Mouse (Mus musculus): ENCODE results near the gene Ube2j2. TPM values are rescaled to one million over a fixed set of nuclear protein-coding genes. Genes with fewer than 3 reads are reported as not detected.

Gene Ube2j2
- polyA plus RNA-seq, 1 experiment from 2014 or later = 118 TPM

GRCm38 (mm10) chr4:155969043-155969653 lies 25.5 kb downstream of the Ube2j2 start:
- no peak overlapping the region for H3K4me3 ChIP-seq
- no peaks in the 10 kb centered on the region for H3K4me1 ChIP-seq
- peaks cover 14% of the 10 kb centered on the region for H3K36me3 ChIP-seq (replicated peaks)
- H3K9ac ChIP-seq = no peak overlapping the region
- 85% methylated on average over 13 of the region's 13 CpGs for WGBS
- no peak for ATAC-seq (replicated peaks)
- no peak overlapping the region for H3K4me2 ChIP-seq
- H3K9me3 ChIP-seq = no peaks in the 10 kb centered on the region
- no peaks in the 10 kb centered on the region for H3K27me3 ChIP-seq (replicated peaks)
- no peak overlapping the region for H3K27ac ChIP-seq

DNA sequence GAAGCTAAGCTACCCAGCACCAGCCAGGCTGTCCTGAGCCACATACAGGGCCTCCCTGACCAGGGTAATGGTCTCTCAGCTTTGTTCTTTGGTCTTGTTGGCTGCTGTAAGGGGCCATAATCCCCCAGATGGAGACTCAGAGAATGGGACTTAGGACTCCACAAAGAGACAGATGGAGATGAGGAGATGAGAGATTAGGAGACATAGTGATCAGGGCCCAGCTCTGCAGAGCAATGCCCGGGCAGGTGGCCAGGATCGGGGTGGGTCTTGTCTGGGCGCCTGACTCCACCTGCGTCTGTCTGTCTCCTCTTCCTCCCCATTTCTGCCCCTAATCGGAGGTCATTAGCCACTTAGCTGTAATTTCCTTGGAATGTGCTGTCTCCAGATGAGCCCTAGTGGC lies 26.7 kb downstream of the Ube2j2 start:
- Histone ChIP-seq H3K27ac (no peak overlapping the region), H3K9ac (no peak overlapping the region)
- 81% methylated on average over 5 of the region's 5 CpGs for WGBS

GRCm38 (mm10) chr4:155972651-155973050 lies 29.0 kb downstream of the Ube2j2 start:
- no peak for ATAC-seq (replicated peaks)
- H3K4me3 ChIP-seq = no peak overlapping the region
- no peaks in the 10 kb centered on the region for H3K9me3 ChIP-seq
- 36% methylated on average over 6 of the region's 6 CpGs for WGBS
- no peak overlapping the region for H3K9ac ChIP-seq
- no peaks in the 10 kb centered on the region for H3K36me3 ChIP-seq (replicated peaks)
- H3K27me3 ChIP-seq (replicated peaks) = no peaks in the 10 kb centered on the region
- H3K4me1 ChIP-seq = no peaks in the 10 kb centered on the region
- H3K27ac ChIP-seq = no peak overlapping the region
- no peak overlapping the region for H3K4me2 ChIP-seq

More for the DNA sequence above, 26.7 kb downstream of the Ube2j2 start:
- no peaks in the 10 kb centered on the region for H3K27me3 ChIP-seq (replicated peaks)
- H3K4me3 ChIP-seq = no peak overlapping the region
- peaks cover 9% of the 10 kb centered on the region; the same call in 1 of the 2 replicates for H3K36me3 ChIP-seq (replicated peaks)
- H3K4me1 ChIP-seq = no peaks in the 10 kb centered on the region
- H3K9me3 ChIP-seq = no peaks in the 10 kb centered on the region
- H3K4me2 ChIP-seq = no peak overlapping the region
- no peak for ATAC-seq (replicated peaks)

- H3K27ac ChIP-seq = no peak overlapping the region
- H3K27me3 ChIP-seq (replicated peaks) = no peaks in the 10 kb centered on the region
- H3K9me3 ChIP-seq = no peaks in the 10 kb centered on the region
- no peaks in the 10 kb centered on the region for H3K36me3 ChIP-seq (replicated peaks)
- no peak overlapping the region for H3K4me2 ChIP-seq
- no peaks in the 10 kb centered on the region for H3K4me1 ChIP-seq
- WGBS = 87% methylated on average over 2 of the region's 2 CpGs
- H3K9ac ChIP-seq = no peak overlapping the region
- ATAC-seq (replicated peaks) = no peak
- H3K4me3 ChIP-seq = no peak overlapping the region
Measured at GRCm38 (mm10) chr4:155973239-155973638, 29.6 kb downstream of the Ube2j2 start.

GRCm38 (mm10) chr4:155981436-155982082 lies 37.9 kb downstream of the Ube2j2 start:
- H3K4me3 ChIP-seq = no peak overlapping the region
- no peaks in the 10 kb centered on the region for H3K27me3 ChIP-seq (replicated peaks)
- H3K27ac ChIP-seq = no peak overlapping the region
- H3K36me3 ChIP-seq (replicated peaks) = no peaks in the 10 kb centered on the region
- no peak overlapping the region for H3K4me2 ChIP-seq
- 0 out of 2 replicates have a peak, but pooled peaks cover 4% of the 10 kb centered on the region for H3K4me1 ChIP-seq
- no peaks in the 10 kb centered on the region for H3K9me3 ChIP-seq
- ATAC-seq (replicated peaks) = no peak
- WGBS = 84% methylated on average over 12 of the region's 12 CpGs
- no peak overlapping the region for H3K9ac ChIP-seq

GRCm38 (mm10) chr4:155983788-155984187 lies 40.2 kb downstream of the Ube2j2 start:
- Histone ChIP-seq H3K27me3 (replicated peaks) (no peaks in the 10 kb centered on the region), H3K36me3 (replicated peaks) (no peaks in the 10 kb centered on the region), H3K9me3 (no peaks in the 10 kb centered on the region), H3K4me1 (0 out of 2 replicates have a peak, but pooled peaks cover 4% of the 10 kb centered on the region), H3K27ac (no peak overlapping the region), H3K9ac (no peak overlapping the region), H3K4me2 (no peak overlapping the region), H3K4me3 (no peak overlapping the region)
- WGBS = 10% methylated on average over 2 of the region's 2 CpGs
- ATAC-seq (replicated peaks) = no peak

GRCm38 (mm10) chr4:155991211-155991907 lies 47.7 kb downstream of the Ube2j2 start:
- Histone ChIP-seq H3K4me3 (peak overlapping the region; percentile 80), H3K27ac (peak overlapping the region; percentile 97), H3K9ac (peak overlapping the region; percentile 79), H3K27me3 (replicated peaks) (no peaks in the 10 kb centered on the region), H3K4me1 (peaks cover 31% of the 10 kb centered on the region), H3K9me3 (no peaks in the 10 kb centered on the region), H3K4me2 (peak overlapping the region; percentile 97), H3K36me3 (replicated peaks) (no peaks in the 10 kb centered on the region)
- 89% methylated on average over 22 of the region's 22 CpGs for WGBS
- peak; percentile 6; the same call in 1 of the 2 replicates for ATAC-seq (replicated peaks)

DNA sequence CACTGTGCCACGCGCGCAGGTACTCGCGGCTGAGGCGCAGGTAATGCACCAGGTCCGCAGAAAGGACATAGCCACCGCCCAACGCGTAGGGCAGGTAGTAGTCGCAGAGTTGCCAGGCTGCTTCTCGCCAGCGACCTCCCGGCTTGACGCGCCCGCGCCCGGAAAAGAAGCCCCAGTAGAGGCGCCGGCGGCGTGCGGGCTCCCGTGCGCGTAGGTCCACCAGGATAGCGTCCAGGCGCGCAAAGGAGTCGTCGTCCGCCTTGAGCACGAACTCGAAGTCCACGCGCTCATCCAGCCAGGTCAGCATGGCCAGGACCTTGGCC lies 48.2 kb downstream of the Ube2j2 start:
- Histone ChIP-seq H3K4me2 (peak overlapping the region; percentile 97), H3K4me1 (peaks cover 31% of the 10 kb centered on the region), H3K27ac (peak overlapping the region; percentile 97), H3K4me3 (peak overlapping the region; percentile 80), H3K27me3 (replicated peaks) (no peaks in the 10 kb centered on the region), H3K9me3 (no peaks in the 10 kb centered on the region), H3K36me3 (replicated peaks) (0 out of 2 replicates have a peak, but pooled peaks cover 3% of the 10 kb centered on the region), H3K9ac (peak overlapping the region; percentile 79)
- WGBS = 26% methylated on average over 37 of the region's 37 CpGs
- ATAC-seq (replicated peaks) = peak; percentile 24

DNA sequence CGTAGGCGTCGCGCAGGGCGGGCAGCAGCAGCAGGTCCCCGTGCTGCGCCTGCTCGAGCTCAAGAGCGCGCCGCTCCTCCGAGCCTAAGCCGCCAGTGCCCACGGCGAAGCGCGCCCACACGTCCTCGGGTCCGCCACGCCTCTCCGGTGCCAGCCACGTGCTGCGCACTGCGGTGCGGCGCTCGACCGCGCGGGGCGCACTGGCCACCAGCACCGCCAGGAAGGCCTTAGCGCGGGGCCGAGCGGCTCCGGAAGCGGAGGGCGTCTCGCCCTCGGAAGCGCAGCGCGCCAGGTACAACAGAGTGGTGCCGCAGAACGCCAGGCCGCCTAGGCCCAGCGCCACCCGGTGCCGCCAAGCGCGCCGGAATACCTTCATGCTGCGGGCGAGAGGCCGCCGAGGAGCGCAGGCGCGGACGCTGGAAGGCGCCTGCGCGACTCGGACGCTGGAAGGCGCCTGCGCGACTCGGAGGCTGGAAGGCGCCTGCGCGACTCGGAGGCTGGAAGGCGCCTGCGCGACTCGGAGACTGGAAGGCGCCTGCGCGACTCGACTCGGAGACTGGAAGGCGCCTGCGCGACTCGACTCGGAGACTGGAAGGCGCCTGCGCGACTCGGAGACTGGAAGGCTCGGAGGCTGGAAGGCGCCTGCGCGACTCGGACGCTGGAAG lies 48.7 kb downstream of the Ube2j2 start, which contains the start of the genes B3galt6 and Sdf4:
TSS of gene B3galt6 (minus strand) at position 409 of the 665 bp plus-strand sequence.
TSS of gene Sdf4 (plus strand) at position 632 of the 665 bp plus-strand sequence.
- H3K27ac ChIP-seq = peak within 1 kb of the TSS; percentile 97
- peak within 1 kb of the TSS; percentile 79 for H3K9ac ChIP-seq
- peaks cover 5% of the 10 kb centered on the region; the same call in 1 of the 2 replicates for H3K36me3 ChIP-seq (replicated peaks)
- peaks cover 31% of the 10 kb centered on the region for H3K4me1 ChIP-seq
- WGBS = under 1% methylated on average over 96 of the region's 99 CpGs
- H3K27me3 ChIP-seq (replicated peaks) = no peaks in the 10 kb centered on the region
- H3K4me2 ChIP-seq = peak within 1 kb of the TSS; percentile 97
- peak within 1 kb of the TSS; percentile 80 for H3K4me3 ChIP-seq
- no peaks in the 10 kb centered on the region for H3K9me3 ChIP-seq
- peak; percentile 92 for ATAC-seq (replicated peaks)

DNA sequence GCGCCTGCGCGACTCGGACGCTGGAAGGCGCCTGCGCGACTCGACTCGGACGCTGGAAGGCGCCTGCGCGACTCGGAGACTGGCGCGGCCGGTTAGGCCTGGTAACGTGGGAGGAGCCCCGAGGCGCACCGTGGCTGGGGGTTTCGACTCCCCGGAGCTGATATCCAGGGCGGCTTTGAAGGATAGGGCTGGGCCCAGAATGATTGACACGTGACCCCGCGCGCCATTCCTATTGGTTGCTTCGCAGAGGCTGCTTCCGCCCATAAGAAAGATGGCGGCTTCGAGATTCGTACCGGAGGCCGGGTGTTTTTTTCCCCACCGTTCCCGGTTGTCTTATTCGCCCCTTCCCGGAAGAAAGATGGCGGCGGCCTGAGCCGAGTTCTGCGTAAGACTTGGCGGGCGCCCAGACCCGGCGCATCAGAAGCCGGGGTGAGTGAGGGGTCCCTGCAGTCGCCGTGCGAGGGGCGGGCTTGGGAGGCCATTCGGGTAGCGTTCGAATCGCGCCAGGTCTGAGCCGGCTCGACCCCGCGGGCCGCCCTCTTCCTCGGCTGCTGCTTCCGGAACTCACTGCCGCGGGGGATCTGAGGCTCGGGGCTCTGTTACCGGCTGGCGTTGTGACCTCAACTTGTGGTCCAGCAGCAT lies 49.4 kb downstream of the Ube2j2 start:
- WGBS = under 1% methylated on average over 70 of the region's 70 CpGs
- Histone ChIP-seq H3K36me3 (replicated peaks) (peaks cover 11% of the 10 kb centered on the region; the same call in 1 of the 2 replicates), H3K4me2 (peak overlapping the region; percentile 65), H3K4me1 (peaks cover 31% of the 10 kb centered on the region), H3K27ac (peak overlapping the region; percentile 97), H3K9ac (peak overlapping the region; percentile 70), H3K27me3 (replicated peaks) (no peaks in the 10 kb centered on the region), H3K4me3 (peak overlapping the region; percentile 80), H3K9me3 (no peaks in the 10 kb centered on the region)
- peak; percentile 88 for ATAC-seq (replicated peaks)

DNA sequence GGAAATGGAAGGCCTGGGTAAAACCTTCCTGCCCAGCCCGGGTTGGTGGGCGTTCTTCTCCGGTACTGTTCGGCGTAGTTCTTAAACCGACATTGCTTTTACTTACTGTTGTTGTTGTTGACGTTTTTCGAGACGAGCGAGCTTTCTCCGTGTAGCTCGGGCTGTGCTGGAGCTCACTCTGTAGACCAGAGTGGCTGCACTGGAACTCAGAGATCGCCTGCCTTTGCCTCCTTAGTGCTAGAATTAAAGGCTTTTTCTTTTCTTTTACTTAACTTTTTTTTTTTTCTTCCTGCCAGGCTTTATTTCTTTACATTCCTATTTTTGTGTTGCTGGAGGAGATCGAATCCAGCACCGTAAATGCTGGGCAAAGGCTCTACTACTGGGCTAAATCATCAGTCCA lies 50.0 kb downstream of the Ube2j2 start:
- no peaks in the 10 kb centered on the region for H3K27me3 ChIP-seq (replicated peaks)
- H3K36me3 ChIP-seq (replicated peaks) = peaks cover 14% of the 10 kb centered on the region; the same call in 1 of the 2 replicates
- peak overlapping the region; percentile 70 for H3K9ac ChIP-seq
- H3K4me1 ChIP-seq = peaks cover 31% of the 10 kb centered on the region
- peak overlapping the region; percentile 80 for H3K4me3 ChIP-seq
- H3K9me3 ChIP-seq = no peaks in the 10 kb centered on the region
- 0 out of 2 replicates have a peak, but pooled peaks have one; percentile 0 for ATAC-seq (replicated peaks)
- 5% methylated on average over 15 of the region's 15 CpGs for WGBS
- H3K27ac ChIP-seq = peak overlapping the region; percentile 97
- H3K4me2 ChIP-seq = peak overlapping the region; percentile 65
